Mouse (Mus musculus) large intestine, adult 2 months (tissue): ENCODE data around the gene Apbb2. TPM values are rescaled to one million over a fixed set of nuclear protein-coding genes. Genes with fewer than 3 reads are reported as not detected.

ENCODE experiments used
- DNase-seq: peaks from one replicate; pipeline ENCODE4 v3.0.0-alpha.2; 2012; ENCODE audit warnings: low read depth, low spot score
- WGBS: fragments of 180-500 bp; shearing (Covaris S2); methylation state at CpG from one replicate; pipeline ENCODE4 v1.1.7; 2018; 5-methylcytosine and 5-hydroxymethylcytosine counted together
- polyA plus RNA-seq: library from polyadenylated mRNA; depleted of rRNA; stranded (reverse); fragments of >200 nt; gene quantifications from 2 replicates; pipeline ENCODE4 v1.2.3, GENCODE M21; 2012

Gene Apbb2
- polyA plus RNA-seq, 1 experiment, result 4.7 TPM

GRCm38 (mm10) chr5:66445497-66445896 is 173.1 kb downstream of the Apbb2 start:
- 83% methylated on average over 7 of the region's 7 CpGs for WGBS
- DNase-seq, result no peak

GRCm38 (mm10) chr5:66442260-66442659 is 176.3 kb downstream of the Apbb2 start:
- WGBS, result 95% methylated on average over 7 of the region's 7 CpGs
- DNase-seq, result no peak

GRCm38 (mm10) chr5:66436791-66437246 is 181.8 kb downstream of the Apbb2 start:
- 85% methylated on average over 2 of the region's 2 CpGs for WGBS

GRCm38 (mm10) chr5:66435158-66435557 is 183.4 kb downstream of the Apbb2 start:
- no peak for DNase-seq
- 55% methylated on average over 4 of the region's 4 CpGs for WGBS

More at GRCm38 (mm10) chr5:66436791-66437246, 181.8 kb downstream of the Apbb2 start:
- DNase-seq, result no peak

GRCm38 (mm10) chr5:66429076-66429475 is 189.5 kb downstream of the Apbb2 start:
- no peak for DNase-seq
- 95% methylated on average over 2 of the region's 2 CpGs for WGBS

- no peak for DNase-seq
Observed at GRCm38 (mm10) chr5:66428071-66428470, 190.5 kb downstream of the Apbb2 start.

- WGBS, result 59% methylated on average over 4 of the region's 4 CpGs
- no peak for DNase-seq
Observed at GRCm38 (mm10) chr5:66423909-66424308, 194.7 kb downstream of the Apbb2 start.

- 86% methylated on average over 4 of the region's 4 CpGs for WGBS
- DNase-seq, result no peak
Observed at GRCm38 (mm10) chr5:66423466-66423865, 195.1 kb downstream of the Apbb2 start.

GRCm38 (mm10) chr5:66421954-66422353 is 196.6 kb downstream of the Apbb2 start:
- WGBS, result 83% methylated on average over 4 of the region's 4 CpGs
- DNase-seq, result no peak

GRCm38 (mm10) chr5:66421230-66421629 is 197.4 kb downstream of the Apbb2 start:
- DNase-seq, result no peak
- WGBS, result 89% methylated on average over 15 of the region's 15 CpGs

GRCm38 (mm10) chr5:66420011-66420410 is 198.6 kb downstream of the Apbb2 start:
- WGBS, result 72% methylated on average over 7 of the region's 7 CpGs
- DNase-seq, result no peak

GRCm38 (mm10) chr5:66417289-66417688 is 201.3 kb downstream of the Apbb2 start:
- DNase-seq, result no peak
- 75% methylated on average over 8 of the region's 8 CpGs for WGBS

- WGBS, result 77% methylated on average over 7 of the region's 7 CpGs
- no peak for DNase-seq
Observed at GRCm38 (mm10) chr5:66415700-66416543, 202.7 kb downstream of the Apbb2 start.

GRCm38 (mm10) chr5:66415033-66415697 is 203.4 kb downstream of the Apbb2 start:
- 84% methylated on average over 9 of the region's 9 CpGs for WGBS
- no peak for DNase-seq

- 76% methylated on average over 5 of the region's 5 CpGs for WGBS
Observed at GRCm38 (mm10) chr5:66413402-66413801, 205.2 kb downstream of the Apbb2 start.

GRCm38 (mm10) chr5:66412821-66413220 is 205.8 kb downstream of the Apbb2 start:
- 87% methylated on average over 3 of the region's 3 CpGs for WGBS

More at GRCm38 (mm10) chr5:66413402-66413801, 205.2 kb downstream of the Apbb2 start:
- DNase-seq, result no peak

GRCm38 (mm10) chr5:66408546-66408945 is 210.0 kb downstream of the Apbb2 start:
- DNase-seq, result no peak

More at GRCm38 (mm10) chr5:66412821-66413220, 205.8 kb downstream of the Apbb2 start:
- no peak for DNase-seq

GRCm38 (mm10) chr5:66407948-66408347 is 210.6 kb downstream of the Apbb2 start:
- 58% methylated on average over 5 of the region's 5 CpGs for WGBS

More at GRCm38 (mm10) chr5:66408546-66408945, 210.0 kb downstream of the Apbb2 start:
- 83% methylated on average over 5 of the region's 5 CpGs for WGBS

GRCm38 (mm10) chr5:66406431-66406830 is 212.2 kb downstream of the Apbb2 start:
- no peak for DNase-seq
- WGBS, result 88% methylated on average over 7 of the region's 7 CpGs

More at GRCm38 (mm10) chr5:66407948-66408347, 210.6 kb downstream of the Apbb2 start:
- no peak for DNase-seq

GRCm38 (mm10) chr5:66405731-66406399 is 212.7 kb downstream of the Apbb2 start:
- no peak for DNase-seq
- WGBS, result 83% methylated on average over 12 of the region's 12 CpGs
